Mouse (Mus musculus) monocyte, adult 5-6 weeks (primary cell): ENCODE results near the gene Styxl1. TPM values are rescaled to one million over a fixed set of nuclear protein-coding genes. Genes with fewer than 3 reads are reported as not detected.
A peak's percentile ranks its signal among the peaks of the same experiment; 100 is the strongest.

Experiments used
- ATAC-seq: fragments of 153-309, 156-312 bp; replicated peaks from 2 replicates; pipeline ENCODE4 v1.8.0; 2017; ENCODE audit warnings: mild to moderate bottlenecking; ENCODE audit not compliant: low TSS enrichment, insufficient number of reproducible peaks, severe bottlenecking, poor library complexity, low FRiP score
- total RNA-seq: library from RNA; stranded (forward); fragments of 200-1000, 200-491, 200-594 nt; gene quantifications from 3 replicates; pipeline ENCODE4 v1.2.3, GENCODE M21; 2017

Styxl1 gene
- total RNA-seq, 1 experiment from 2014 or later: not detected

DNA sequence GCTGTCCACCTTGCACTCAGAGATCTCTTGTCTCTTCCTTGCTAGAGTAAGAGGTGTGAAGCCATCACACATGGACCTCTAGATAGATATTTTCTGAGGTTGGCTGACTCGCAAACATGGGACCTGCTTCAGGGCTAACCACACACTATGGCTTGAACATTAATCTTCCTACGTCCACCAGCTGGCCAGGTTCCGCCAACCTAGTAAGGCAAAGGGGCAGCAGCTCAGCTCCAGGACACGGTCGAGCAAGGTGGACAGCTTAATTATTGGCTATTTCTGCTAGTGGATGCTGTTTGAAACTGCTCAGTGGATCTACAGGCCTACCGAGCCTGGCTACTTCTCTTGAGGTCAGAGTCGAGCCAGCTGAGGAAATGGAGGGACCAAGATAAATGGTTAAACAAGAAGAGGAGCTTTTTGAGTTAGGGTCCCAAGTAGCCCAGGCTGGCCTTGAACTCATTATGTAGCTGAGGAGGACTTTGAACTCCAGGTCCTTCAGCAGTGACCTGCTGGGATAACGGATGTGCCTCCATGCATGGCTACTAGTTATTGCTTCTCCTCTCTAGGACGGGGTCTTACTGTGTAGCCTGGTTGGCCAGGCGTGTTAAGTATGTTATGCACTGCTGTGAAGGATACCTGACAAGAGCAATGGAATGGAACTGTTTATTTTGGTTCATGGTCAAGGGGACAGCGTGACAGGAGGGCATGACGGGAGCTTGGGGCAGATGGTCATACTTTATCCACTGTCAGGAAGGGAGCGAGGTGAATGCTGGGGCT lies 66.4 kb downstream of the Styxl1 start:
- ATAC-seq: no peak

DNA sequence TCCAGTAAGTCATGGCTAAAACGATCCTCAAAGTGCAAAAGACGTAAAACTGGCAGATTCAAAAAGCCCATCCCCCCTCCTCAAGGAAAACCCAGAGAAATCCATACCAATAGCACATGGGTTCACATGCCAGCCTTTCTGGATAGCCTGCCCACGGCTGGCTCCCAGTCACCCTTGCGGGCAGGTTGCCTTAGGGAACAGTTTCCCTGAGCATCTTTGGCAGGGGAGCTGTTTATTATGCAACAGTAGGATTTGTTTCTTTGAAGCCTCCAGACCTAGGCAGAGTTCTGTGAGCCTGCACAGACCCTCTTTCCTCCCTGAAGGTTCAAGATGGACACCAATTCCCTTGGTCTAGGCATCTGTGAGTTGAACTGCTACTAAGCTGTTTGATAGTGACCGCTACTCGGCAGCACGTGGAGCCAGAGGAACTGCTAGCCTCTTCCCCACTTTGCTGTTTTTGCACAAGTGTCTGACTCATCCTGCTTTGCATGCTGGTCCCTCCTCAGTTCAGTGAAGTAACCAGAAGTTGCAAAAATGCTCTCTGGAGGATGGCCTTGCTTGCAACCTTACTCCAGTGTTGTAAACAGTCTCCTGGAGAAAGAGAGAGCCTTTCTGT lies 67.5 kb downstream of the Styxl1 start:
- peak; percentile 89 for ATAC-seq

DNA sequence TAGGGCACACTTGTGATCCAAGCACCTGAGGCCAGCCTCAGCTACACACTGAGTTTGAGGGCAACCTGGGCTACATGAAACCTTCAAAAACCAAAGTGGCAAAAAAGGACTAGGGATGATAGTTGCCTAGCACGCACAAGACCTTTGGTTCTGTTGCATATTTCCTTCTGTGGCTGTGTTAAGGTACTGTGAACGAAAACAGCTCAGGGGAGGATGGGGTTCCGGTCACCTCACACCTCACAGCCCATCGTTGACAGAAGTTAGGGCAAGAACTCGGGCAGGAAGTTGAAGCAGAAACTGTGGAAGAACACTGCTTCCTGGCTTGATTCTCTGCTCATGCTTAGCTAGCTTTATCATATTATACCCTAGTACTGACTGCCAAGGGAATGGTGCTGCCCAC lies 68.5 kb downstream of the Styxl1 start:
- ATAC-seq: no peak

DNA sequence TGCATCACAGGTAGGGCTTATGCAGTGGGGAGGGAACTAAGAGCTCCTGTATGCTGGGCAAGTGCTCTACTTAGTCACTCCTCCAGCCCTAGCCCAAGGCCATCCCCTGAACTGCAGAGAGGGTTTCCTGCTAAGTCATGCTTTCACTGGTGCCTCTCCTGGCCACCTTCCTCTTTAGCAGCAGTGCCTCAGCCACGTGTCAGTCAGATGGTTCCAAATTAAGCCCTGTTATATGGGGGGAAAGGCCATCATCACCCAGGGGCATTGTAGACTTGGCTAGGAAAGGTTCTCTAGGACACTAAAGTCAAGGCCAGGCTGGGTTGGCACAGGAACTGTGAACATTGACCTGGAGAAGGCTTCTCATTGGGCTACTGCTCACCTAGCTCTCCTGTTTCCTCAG lies 70.3 kb downstream of the Styxl1 start:
- ATAC-seq: peak; percentile 69

DNA sequence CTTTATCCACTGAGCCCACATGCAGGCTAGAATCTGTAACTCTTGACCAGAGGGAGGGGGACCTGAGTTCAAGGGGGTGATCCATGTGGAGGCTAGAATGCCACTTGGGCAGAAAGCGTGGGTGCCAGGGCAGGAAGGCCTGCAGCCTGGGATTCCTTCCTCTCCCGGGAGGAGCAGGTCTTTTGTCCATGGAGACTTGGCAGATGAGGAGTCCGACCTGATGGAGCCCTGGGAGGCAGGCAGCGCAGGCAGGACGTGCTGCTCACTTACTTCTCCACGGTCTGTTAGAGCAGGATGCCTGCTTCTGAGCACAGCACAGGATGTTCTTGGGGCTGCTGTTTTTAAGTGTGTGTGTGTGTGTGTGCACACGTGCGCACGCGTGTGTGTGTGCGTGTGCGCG lies 71.1 kb downstream of the Styxl1 start:
- no peak for ATAC-seq

DNA sequence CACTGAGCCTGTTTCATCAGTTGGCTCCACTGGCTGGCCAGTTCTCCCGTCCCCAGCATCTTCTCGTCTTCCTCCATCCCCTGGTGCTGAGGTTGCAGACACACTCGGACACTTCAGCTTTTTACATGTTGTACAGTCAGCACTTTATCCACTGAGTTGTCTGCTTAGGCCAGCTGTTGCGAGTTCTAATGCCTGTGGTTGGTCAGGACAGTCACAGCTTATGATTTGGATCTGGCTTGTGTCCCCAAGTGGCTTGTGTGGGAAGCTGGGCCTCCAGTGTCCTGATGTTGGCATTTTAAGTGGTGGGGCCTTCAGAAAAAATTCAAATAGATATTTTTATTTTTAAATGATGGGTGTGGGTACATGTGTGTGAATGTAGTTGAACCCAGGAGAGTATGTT lies 72.8 kb downstream of the Styxl1 start:
- no peak for ATAC-seq

DNA sequence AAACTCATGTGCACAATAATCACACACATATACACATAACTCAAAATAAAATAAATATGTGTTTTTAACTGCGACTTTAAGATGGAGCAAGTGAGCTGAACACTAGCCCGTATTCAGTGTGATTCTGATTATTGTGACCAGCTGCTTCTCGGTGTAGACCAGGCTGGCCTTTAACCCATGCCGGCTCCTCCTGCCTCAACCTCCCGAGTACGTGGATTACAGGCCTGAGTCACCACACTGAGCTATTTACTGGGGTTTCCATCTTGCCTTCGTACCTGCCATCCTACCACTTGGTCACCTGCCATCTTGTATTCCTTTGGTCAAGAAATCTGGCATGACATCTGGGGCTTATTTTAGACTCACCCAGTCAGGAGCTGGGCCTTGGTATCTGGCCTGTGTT lies 74.8 kb downstream of the Styxl1 start:
- no peak for ATAC-seq

DNA sequence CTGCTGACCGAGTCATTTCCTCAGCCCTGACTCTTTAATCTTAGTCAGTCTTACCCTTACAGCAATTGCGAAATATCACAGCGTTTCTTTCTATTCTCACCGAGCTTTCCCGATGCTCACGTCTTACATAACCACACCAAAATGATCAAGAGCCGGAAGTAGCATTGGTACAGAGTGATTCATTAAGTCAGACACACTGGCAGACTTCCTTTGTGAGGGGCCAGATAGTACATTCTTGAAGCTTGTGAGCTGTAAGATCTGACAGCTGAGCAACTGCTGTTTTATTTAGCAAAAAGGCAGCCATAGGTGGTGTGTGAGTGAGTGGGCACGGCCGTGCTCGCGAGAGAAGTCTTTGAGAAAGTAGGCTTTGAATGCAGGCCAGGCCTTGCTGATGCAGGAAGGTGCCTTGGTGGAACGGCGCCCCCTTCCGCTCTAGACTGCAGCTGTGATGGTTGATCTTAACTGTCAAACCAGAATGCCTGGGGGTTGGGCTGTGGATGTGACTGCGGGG lies 75.4 kb downstream of the Styxl1 start:
- ATAC-seq: peak; percentile 90

DNA sequence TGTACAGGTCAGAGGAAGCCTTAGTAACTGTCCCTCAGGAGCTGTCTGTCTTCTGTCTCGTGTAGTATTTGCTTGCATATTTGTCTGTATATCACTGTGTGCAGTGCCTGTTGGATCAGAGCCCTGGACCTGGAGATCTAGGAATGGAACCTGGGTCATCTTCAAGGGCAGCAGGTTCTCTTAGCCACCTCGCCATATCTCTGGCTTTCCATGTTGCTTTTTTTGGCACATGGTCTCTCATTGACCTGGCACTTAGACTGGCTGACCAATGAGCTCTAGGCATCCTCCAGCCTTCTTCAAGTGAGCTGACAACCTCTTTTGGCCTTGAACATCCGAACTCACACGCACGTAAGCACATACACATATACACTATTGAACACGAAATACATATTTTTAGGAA lies 76.0 kb downstream of the Styxl1 start:
- no peak for ATAC-seq

DNA sequence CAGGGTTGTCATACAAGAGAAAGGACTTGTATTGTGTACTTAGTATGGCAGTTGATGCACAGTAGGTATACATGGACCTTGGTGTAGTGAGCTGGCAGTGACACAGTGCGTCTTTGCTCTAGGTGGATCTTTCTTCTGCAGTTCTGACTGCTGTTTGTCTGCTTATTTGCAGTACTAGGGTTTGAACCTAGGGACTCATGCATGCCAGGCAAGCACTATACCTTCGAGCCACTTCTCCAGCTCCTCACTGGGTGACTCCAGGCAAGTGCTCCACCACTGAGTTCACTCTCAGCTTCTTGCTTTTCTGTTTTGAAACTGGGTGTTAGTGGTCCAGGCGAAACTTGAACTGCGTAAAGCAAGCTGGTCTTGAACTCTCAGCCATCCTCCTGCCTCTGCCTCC lies 76.6 kb downstream of the Styxl1 start:
- no peak for ATAC-seq

DNA sequence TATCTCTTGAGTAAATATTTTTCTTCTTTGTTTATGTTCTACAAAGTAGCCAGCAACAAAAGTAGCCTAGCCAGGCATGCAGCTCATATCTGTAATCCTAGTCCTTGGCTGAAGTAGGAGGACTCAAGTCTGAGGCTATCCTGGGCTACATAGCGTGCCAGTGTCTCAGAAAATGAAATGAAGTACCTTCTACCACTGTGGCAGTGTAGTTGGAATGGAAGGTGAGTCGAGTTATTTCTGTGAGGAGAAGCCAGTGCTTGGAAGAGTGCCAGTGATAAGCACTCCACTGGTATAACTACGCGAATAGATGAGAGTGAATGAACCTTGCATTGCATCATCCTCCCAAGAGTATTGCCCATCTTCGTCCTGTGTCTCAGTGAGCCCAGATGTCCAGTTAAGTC lies 80.5 kb downstream of the Styxl1 start:
- no peak for ATAC-seq

Other genes starting within 250 kb of the Styxl1 start
- 136 to 193 TPM (median 152 TPM) in 3 replicates for gene Hip1, start 233.3 kb downstream of the Styxl1 start, total RNA-seq
- not detected in 3 replicates for gene Ccl26, start 214.8 kb downstream of the Styxl1 start, total RNA-seq
- not detected in 3 replicates for gene Ccl24, start 205.3 kb downstream of the Styxl1 start, total RNA-seq
- gene Rhbdd2, start 145.8 kb downstream of the Styxl1 start, total RNA-seq: 2.1 to 6.4 TPM (median 3.2 TPM) in 3 replicates
- 51.2 to 59.0 TPM (median 57.1 TPM) in 3 replicates for gene Por, start 108.4 kb downstream of the Styxl1 start, total RNA-seq
- 16.5 to 34.4 TPM (median 19.1 TPM) in 3 replicates for gene Tmem120a, start 33.9 kb downstream of the Styxl1 start, total RNA-seq
- gene Mdh2, start 95 bp upstream of the Styxl1 start, total RNA-seq: 86.0 to 121 TPM (median 119 TPM) in 3 replicates
- gene Srrm3, start 28.5 kb upstream of the Styxl1 start, total RNA-seq: not detected in 3 replicates
- 1.9 TPM in 1 of 3 replicates, not detected in the others for gene Hspb1, start 109.5 kb upstream of the Styxl1 start, total RNA-seq
- gene Ywhag, start 156.2 kb upstream of the Styxl1 start, total RNA-seq: 86.4 to 119 TPM (median 100 TPM) in 3 replicates
- gene Ssc4d, start 196.1 kb upstream of the Styxl1 start, total RNA-seq: 1.5 to 1.9 TPM in 2 of 3 replicates, not detected in the other
- not detected in 3 replicates for gene Zp3, start 201.7 kb upstream of the Styxl1 start, total RNA-seq
- 5.4 to 11.2 TPM (median 6.8 TPM) in 3 replicates for gene Dtx2, start 216.4 kb upstream of the Styxl1 start, total RNA-seq